Mouse (Mus musculus) granulocyte monocyte progenitor cell, adult 5-6 weeks (primary cell): ENCODE measurements at regions not wholly inside any gene's neighbourhood (a gene's known extent, or its start where the extent isn't known, plus 50 kb on each side); places are given as distances from the start of the nearest gene placed in this dataset.

Experiments used
- ATAC-seq: replicated peaks from 2 replicates; pipeline ENCODE4 v1.8.0; 2016; ENCODE audit warnings: mild to moderate bottlenecking, moderate TSS enrichment, inconsistent platforms; ENCODE audit not compliant: poor library complexity, severe bottlenecking

DNA sequence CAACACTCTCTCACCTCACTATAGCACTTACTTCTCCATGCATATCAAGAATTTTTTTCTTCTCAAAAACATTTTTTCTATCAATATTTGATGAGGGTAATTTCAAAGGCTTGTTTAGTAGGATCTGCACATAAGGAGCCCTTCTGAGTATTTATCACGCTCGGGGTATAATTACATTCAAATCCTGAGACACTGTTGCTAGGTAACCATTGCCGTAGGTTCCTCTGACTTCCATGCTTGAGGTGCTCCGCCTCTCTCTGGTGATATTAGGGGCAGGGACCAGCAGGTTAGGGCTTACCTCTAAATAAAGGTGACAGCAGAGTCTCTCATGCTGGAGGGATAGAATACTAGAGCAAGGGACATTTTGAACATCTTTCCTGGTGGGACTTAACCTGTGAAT lies 54.4 kb upstream of the 9630041A04Rik start:
- no peak for ATAC-seq

DNA sequence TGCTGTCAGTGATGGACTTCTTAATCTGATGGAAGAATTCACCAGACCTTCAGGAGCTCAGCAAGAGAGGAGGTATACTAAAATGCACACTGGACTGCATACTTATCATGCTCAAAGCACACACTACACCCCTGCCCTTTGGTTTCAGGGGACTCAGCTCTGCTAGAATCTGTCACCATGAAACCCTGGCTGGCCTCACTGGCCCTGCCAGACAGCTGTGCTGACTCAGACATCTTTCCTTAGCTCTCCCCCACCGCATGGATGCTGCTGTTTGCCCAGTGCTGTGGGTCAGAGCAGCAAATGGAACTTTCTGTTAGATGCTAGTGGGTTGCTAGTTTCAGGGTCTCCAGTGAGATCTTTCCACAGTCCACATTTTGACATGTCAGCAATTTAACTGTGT lies 64.9 kb upstream of the 9630041A04Rik start:
- no peak for ATAC-seq

DNA sequence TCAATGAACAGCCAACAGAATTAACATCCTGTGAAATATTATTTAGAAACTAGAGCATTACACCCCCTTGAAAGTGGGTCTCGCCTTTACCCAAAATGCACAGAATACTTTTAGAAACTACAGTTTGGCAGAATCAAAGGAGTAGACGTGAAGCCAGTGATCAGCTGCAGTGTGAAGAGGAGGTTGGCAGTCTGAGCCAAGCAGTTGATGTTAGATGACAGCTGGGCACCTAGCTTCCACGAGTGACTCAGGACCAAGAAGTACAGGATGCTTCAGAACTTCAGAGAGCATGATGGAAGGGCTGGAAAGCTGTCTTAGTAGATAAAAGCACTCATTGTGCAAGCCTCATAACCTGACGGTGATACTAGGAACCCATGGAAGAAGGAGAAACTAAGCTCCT lies 65.6 kb upstream of the 9630041A04Rik start:
- no peak for ATAC-seq

DNA sequence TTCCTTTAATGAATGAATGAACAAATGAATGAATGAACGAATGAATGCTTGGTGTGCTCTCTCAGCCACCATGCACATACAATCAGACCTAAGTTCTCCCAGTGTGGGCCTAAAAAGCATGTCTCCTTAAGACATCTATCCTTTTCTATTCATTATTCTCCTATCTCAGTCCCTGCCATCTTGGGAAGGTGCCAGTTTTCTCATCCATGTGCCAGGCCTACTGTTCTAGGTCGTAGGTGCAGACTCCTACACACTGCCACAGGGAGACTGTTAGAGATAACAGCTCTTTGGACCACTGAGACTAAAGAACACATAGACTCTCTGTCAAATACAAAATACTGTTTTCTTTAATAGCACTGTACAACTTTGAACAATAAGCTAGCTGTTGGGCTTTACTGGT lies 66.2 kb upstream of the 9630041A04Rik start:
- no peak for ATAC-seq

DNA sequence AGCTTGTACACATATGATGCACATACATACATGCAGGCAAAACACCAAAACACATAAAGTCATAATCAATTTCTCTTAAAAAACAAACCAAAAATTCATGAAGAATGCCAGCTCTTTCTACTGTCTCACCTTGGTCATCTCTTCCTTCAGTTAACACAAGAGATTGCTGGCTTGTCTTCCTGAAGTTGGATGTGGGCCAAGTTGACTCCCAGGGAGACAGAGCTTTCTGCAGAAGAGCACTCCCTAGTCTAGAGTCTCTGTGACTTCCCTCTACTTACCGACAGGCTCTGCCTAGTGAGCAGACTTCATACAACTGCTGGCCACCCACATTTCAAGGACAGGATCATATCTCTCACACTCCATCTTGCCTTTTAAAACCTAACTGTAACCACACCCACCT lies 70.7 kb upstream of the 9630041A04Rik start:
- ATAC-seq, result no peak

DNA sequence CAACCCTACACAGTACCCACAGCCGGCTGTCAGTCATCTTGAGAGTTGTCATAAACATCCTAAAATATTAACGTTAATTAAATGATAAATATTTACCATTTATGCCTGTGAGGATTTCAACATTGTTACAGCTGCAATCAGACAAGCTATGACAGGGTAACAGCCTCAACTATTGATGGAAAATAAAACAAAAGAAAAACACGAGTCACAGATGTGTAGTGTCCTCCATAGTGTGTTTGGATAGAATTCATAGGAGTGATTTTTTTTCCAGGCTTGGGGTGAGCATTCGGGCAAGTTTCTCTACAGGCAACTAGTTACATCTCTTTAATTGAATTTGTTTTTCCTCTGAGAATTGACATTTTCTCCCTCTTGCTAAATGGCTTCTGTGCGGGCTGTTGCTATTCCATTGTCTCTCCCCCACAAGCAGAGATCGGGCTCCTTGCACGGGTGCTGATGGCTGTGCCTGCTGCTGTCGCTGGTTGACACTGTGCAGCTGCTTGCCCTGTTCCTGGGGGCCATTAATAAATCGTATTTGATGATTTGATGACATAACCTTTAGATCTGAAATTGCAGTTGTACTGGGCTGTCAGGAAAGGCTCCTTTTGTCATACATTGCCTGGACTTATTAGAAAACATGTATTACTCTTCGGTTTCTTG lies 120.6 kb upstream of the 9630041A04Rik start:
- ATAC-seq, result no peak

DNA sequence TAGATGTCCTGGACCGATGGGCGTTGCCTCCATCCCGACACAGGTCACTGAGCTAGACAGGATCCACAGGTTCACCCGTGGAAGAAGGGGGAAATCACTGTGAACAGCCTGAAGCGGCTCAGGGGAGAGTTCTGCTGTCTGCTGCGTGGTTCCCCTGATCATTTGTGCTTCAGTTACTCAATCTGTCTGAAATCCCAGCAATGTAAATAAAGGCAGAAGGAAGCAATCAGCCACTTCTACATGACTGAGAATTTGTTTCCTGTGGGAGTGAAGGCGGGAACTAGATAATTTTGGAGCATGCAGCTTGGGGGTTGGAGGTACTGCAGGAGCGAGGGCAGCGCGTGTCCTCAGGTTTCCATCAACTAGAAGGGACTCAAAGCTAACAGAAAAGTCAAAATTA lies 122.3 kb upstream of the 9630041A04Rik start:
- no peak for ATAC-seq

DNA sequence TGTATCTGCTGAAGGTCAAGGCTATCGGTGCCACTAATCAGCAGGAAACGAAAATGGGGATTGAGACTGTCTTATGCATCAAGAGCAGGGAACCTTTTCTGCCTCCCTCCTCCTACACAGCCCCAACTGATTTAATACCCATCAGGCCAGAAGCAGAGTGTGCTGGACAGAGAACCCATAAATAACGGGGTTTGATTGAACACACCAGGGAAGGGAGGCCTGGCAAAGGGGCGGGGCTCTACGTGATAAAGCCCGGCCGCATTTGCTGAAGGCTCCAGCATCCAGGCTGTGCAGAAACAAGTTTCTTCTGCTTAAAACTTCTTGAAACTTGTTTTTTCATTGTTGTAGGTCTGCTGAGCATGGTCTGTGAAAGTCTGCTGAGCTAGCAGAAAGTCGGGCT lies 127.4 kb upstream of the 9630041A04Rik start:
- ATAC-seq, result no peak

DNA sequence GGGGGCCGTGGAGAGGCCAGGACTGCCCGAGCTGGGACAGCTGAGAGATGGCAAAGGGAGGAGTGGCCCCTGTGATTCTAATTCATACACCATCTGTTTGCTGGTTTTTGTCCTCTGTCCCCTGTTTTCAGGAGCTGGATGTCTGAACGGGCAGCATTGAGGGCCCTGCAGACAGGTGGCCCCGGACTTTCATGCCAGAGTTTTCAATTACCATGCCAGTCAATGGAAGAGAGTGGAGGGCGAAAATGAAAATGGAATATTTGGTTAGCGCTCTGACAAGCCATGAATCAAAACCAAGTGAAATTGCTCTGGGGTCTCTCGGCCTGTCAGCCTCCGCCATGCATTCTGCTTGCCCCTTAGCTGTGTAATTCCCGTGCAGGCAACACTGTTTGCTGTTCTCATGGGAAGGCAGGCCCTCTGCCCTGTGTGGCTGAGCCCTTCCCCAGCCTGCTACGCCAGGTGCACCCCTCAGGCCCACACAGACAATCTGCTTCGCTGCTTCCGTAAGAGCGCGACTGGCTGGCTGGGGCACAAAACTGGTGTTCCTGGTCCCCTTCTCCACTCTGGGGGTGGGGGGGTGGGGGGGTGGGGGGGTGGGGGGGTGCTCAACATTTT lies 127.9 kb upstream of the 9630041A04Rik start:
- no peak for ATAC-seq

DNA sequence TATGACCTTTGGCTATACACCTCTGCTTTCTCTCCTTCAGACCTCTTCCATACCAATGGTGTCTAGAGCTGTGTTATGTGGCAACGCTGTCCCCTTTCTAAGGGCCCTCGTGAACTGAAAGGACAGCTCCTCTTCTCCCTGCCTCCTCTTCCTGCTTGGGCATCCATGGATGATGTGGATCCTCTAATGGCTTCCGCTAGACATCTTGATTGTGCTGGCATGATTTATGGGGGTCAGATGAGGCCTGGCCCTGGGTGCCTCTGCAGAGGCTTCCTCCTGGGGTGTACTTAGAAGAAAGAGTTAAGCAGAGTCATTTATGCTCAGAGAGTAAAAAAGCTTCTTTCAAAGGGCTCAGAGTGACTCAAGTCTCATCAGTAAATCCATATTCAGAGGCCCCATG lies 131.5 kb upstream of the 9630041A04Rik start:
- ATAC-seq, result no peak

DNA sequence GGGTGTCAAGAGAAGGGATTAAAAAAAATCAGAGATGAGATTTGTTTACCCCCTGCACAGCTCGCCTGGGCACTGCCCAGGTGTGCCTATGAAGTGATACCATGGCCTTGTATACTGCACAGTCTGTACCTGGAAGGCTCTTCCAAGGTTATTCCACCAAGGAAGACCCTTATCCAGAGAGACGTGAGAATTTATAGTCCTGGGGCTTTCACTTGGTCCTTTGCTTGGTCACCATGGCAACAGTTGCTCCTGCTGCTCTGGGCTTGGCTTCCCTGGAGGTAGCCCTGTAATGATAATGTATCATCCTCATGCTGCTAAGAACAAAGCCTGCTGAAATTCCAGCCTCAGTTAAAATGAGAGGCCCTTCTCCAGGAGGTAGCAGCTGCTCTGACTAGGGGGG lies 143.7 kb upstream of the 9630041A04Rik start:
- ATAC-seq, result no peak

DNA sequence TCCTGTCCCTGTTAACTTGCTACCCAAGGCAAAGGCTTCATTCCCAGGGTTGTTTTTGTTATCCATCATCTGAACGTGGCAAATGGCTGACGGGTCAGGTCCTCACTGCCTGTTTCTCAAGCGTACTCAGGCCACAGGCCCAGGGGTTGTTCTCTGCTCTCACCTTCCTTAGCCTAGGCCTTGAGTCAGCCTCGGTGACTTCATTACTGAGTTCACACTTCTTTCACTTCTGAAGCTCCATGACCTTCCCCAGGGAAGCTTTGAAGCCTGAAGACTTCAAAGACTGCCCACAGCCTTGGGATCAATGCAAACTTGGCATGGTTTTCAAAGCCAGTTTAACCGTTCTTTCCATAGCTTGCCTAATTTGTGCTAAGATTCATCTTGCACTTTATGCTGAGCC lies 145.3 kb upstream of the 9630041A04Rik start:
- no peak for ATAC-seq

DNA sequence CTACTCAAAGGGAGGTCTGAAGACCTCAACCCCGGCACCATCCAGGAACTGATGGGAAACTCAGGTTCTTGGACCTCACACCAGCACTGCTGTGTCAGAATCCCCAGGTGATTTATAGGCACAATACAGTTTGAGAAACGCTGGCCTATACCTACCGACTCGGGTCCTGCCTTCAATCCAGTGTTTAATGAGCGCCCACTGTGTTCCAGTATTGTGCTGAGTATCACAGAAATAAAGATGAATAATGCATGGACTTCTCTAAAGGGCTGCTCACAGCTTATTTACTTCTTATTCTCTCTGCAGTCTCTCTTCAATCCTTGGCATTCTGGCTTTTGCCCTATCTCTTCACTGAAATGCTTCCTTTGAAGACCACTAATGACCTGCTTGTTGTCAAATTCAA lies 146.8 kb upstream of the 9630041A04Rik start:
- ATAC-seq, result no peak

DNA sequence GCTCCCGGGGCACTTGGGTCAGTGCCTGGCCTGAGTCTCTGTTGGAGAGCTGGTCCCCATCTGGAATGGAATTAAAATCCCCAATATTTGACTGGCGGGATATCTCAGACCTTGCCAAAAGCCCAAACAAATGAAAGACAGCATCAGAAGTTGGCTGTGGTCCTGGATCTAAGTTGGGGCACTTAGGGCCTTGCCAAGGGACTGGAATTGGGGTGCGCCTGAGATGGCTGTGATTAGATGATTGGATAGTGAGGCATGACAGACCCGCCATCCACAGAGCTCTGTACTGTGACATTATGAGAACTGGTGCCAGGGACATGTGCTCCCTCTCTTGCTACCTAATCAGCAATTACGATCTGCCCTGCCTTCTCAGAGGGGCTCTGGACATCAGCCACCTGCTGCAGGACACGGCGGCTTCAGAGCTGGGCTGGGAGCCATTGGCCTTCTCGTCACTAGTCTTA lies 151.0 kb upstream of the 9630041A04Rik start:
- ATAC-seq, result no peak

DNA sequence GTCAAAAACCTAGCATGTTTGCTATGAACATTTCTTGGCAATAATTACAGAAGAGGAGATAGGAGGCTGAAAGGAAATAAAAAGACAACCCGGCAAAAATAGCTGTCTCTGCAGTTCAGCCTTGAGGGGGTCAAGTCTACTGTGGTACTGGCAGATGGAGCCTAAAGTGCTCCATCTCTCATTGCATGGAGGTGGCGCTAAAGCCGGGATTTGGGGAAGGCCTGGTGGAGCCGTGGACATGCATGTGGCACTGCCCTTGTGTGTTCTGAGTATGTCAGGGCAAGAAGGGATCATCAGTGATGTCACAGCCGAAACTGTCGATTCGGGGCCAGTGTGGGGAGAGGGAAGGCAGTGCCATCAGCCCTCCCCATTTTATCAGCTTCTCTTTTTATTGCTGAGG lies 161.3 kb upstream of the 9630041A04Rik start:
- no peak for ATAC-seq

DNA sequence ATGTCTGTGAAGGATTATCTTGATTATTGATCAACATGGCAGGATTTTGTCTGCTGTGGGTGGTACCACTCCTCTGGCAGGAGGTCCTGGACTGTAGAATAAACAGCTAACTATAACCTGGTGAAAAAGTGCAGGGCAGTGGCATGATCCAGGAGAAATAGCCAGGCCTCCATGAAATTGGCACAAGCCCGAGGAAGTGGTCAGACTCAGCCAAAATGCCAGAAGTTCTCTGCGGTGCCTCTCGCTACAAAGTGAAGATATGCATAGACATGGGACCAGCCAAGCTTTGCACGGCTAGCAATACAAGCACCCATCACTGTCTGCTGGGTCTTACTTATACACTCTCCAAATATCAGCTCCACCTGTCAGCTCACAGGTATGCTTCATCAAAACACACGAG lies 167.6 kb upstream of the 9630041A04Rik start:
- no peak for ATAC-seq

DNA sequence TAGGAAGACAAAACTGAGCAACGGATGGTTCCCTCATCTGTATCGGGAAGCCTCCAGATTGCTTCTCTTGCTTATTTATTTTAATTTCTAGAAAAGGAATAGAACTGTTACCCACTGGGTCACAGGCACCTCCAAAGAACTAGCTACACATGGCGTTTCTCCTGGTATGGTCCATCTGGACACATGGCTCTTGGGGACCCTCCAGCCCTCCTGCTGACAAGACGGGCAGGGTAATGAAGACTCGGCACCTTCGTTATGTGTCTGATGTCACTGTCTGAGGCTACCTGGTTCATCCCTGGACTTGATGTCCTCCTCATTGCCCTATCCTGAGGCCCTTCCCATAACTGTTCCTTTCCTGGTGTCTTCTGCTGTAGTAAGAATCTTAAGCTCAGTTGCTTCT lies 170.3 kb upstream of the 9630041A04Rik start:
- ATAC-seq, result no peak

DNA sequence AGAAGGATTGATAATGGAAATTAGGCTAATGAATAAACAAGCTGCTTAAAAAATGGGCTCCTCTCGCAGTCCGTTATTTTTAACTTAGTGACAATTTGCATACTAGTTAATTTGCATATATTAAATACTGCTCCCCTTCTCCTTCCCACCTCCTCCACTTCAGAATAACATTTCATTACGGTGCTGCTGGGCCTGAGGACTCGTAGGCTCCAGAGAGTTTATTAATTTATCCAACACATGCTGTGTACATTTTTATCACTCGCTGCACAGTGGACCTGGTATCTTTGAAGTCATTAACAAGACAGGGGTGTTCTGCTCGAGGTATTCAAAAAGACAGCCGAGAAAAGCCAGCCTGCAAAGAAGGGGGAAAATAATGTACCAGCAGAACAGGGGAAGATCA lies 170.7 kb upstream of the 9630041A04Rik start:
- ATAC-seq, result no peak

DNA sequence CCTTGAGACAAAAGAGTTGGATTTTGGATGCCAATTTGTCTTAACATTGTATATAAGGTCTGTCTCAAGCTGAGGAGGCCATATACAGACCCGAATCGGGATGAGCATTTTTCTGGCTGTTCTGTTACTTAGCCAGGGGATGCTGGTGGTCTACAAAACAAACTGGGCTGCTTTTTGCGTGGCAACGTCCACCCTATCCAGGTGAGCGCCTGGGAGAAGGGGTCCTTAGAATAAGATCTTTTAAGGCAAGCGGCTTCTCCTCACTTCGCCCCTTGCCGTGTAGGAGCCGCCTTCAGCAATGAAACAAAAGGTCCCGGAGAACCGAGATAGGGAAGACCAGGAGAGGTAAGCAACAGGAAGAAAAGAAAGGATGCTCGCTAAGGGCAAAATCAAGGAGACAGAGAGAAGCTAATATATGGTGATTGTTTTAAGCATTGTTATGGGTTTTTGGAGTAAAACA lies 171.2 kb upstream of the 9630041A04Rik start:
- ATAC-seq, result no peak

DNA sequence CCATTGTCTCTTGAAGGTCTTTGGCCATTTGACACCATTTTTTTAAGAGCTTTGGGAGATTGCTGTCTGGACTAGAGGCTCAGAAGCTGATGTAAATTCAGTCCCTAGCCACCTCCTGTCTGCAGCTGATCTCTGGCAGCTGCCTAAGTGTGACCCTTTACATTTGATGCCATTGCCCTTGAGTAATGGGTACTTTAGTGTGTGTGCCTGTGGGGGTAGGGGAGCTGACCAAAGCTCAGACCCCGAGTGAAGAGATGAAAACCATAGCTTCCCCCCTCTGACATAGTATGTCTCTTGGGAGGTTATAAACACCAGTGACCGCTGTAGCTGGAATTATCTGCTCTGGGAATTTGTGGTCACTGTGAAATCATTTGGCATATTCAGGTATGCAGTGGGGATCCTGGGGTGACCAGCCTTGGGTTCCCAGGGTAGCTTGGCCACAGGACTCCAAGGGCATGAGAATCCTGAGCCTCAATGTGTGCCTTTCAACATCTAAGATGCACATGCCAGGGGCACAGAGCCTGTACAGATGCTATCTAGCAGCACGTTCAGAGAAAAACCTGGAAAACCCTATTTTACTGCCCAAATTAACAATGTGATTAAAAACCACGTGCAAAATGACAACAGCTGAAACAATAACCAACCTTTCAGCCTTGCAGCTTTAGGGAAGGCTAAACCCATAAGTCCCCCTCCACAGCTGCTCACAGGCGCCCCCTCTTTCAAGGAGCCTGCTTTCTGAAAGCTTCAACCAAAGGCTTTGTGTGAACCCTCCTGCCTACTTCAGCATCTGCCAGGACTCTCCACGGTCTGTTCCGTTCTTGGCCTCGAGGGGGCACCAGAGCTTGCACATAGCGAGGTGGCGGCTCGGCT lies 171.9 kb upstream of the 9630041A04Rik start:
- ATAC-seq, result peak; percentile 79

DNA sequence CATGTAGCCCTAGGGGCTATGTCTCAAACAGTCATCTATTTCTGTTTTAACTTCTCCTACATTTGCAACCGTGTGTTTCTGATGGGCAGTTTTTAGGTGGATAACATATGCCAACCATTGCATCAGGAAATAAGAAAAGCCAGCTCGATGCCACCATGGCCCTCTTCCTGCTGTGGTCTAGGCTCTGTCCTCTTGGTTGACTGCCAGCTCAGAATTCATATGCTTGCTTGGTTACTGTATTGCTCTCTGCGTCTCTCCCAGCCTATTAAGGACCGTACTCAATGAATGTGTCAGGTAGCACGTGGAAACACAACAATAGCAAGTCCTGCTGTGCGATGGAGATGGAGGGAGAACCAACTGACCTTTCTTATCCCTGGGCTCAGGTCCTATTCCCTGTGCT lies 174.4 kb upstream of the 9630041A04Rik start:
- no peak for ATAC-seq
